Mouse (Mus musculus) left cerebral cortex, adult 18-20 months (tissue): Measurements from ENCODE around the gene Dolpp1. TPM values are rescaled to one million over a fixed set of nuclear protein-coding genes. Genes with fewer than 3 reads are reported as not detected.

Experiments used
- DNase-seq, 2 experiments: peaks; one replicate each; pipeline ENCODE4 v3.0.0; 2021 to 2022; ENCODE audit warnings: low spot score in 2 of 2, mixed read lengths in 1 of 2
- total RNA-seq, 2 experiments: library from RNA; stranded (reverse); gene quantifications; 2 replicates each; pipeline ENCODE4 v1.2.3; 2021

The Dolpp1 gene
- total RNA-seq, 2 experiments from 2014 or later = 24.2 to 27.5 TPM

DNA sequence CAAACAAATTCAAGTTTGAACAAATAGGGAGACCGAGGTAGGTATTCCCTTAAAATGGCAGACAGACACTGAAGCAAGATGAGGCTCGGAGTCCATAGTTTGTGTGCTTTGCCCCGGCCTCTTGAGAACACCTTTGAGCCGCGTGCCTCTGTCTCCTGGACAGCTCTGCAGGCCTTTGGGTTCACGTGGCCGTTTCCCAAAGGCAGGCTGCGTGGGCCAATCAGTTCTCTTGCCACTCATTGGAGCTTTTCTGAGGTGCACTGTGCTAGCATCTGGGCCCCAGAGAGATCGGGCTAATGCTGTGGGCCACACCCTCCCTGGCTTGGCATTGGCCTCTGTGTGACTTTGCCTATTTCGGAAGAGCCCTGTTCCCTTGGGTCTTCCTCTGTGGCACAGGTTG is 16.2 kb upstream of the Dolpp1 start:
- DNase-seq = no peak

DNA sequence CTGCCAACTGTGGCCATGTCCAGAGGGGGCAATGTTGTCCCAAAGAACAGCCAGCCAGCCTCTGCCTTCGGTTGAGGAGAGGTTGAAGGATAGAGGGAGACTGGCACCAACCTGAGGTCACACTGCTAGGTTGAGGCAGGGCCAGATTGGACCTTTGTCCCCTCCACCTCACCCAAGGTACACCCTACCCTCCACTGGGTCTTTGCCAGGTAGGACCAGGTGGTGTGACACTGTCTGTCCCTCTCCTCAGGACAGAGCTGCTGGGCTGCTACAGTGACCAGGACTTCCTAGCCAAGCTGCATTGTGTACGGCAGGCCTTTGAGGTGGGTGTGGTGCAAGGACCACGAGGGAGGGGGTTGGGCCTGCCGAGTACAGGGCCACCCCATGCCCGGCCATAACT is 14.3 kb upstream of the Dolpp1 start:
- no peak for DNase-seq

DNA sequence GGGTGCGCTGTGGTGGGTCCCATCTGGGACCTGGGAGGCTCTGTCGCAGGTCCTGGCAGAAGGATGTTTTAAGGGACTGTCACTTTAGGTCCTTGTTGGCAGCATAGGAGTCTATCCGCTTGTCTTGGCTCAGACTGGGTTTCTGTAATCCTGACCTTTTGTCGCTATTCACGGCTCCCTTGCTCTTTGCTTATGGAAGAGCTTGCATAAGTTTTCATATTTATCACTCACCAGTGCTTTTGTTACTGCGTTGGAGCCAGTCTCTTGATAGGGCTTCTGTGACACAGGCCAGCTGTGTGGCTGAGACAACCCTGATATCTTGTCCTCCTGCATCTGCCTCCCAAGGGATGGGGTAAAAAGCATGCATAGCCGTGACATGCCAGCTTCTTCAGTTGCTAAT is 12.7 kb upstream of the Dolpp1 start:
- no peak for DNase-seq

DNA sequence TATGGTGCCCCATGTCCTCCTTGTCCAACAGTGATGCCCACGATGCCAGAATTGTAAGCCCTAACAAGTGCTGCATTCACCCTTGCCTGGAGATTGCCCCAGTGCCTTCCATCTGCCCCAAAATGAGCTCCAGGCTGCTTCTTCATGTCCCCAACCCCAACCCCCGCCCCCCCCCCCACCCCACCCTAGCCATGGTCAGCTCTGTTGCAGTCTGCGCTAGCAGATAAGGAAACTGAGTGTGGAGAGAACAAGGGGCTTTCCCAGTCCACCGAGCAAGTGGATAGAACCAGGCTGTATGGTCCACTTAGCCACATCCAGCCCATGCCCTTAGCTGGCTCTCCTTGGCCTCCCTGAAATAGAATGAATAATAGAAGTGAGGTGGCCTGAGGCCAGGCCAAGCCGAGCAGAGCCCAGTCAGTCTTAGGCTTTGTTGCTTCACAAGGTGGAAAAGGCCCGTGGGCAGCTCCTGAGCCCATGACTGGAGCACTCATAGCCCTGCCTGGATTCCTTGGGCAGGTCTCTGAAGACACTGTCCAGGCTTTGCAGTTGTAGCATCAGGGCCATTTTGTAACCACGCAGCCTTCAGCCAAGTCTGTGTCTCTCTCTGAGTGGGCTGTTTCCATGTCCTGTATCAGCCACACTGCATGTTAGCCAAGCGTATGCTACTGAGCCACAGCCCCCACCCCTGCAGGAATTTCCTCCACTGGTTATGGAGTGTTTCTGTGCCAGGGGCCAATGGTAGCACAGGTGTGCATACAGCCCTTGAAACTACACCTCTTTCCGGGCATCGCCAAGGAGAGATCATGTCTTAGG is 11.3 kb upstream of the Dolpp1 start:
- DNase-seq = no peak

DNA sequence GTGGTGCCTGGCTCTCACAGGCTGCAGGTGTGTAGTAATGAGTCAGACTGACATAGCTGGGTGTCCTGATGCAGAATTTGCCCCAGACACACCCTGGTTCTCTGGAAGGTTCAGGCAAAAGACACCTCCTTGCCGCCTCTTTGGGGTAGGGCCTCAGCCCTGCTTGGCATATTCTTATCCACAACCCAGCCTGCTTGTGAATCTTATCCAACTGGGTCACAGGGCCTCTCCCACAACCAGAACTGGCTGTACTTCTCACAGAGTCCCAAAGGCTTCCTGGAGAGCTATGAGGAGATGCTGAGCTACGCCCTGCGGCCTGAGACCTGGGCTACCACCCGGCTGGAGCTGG is 10.7 kb upstream of the Dolpp1 start:
- no peak for DNase-seq

DNA sequence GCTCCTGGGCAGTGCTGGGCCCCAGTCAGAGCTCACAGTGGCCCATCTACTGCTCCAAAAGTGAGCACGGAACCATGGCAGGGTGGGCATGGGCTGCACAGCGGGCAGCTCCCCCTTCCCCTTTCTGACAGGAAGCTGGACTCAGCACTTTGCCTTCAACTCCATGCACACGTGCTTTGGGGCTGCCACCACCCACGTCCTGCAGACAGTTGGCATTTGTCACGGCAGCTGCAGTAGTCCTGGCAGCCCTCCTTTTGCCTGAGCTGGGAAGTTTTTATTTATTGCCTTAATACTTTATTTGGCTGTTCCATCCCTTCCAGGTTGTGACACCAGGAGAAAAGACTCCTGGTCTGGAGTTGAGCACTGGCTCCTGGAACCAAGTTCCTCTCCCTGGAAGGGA is 7.2 kb upstream of the Dolpp1 start:
- DNase-seq = no peak

DNA sequence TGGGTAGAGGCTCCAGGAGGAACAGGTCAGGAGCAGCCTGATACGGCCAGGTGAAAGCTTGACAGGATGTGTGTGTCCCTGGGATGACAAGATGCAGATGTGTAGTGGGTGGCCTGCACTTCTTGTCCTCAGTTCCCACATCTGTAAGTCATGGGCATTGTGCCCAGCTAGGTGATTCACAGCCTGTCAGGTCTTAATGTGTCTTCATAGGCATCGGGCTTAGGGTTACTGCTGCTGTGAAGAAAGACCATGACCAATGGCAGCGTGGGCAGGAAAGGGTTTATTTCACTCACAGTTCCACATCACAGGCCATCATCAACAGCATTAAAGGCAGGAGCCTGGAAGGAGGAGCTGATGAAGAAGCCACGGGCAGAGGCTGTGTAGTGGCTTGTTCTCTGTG is 6.5 kb upstream of the Dolpp1 start:
- no peak for DNase-seq

DNA sequence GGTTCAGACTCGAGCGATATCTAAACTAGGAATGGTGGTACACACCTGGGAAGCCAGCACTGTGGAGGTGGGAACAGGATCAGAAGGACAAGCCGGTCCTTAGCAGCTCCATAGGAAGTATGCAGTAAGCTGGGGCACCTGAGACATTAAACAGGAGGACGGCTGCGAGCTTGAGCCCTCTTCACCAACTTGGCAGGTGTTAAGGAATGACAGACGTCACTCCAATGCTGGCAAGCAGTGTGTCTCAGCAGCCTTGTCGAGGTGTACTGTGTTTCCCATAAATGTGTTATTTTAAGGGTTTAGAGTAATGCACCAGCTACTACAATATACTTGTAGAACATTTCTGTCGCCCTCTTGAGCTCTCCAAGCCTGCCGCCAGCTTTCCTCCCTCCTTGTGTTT is 5.1 kb upstream of the Dolpp1 start:
- no peak for DNase-seq

DNA sequence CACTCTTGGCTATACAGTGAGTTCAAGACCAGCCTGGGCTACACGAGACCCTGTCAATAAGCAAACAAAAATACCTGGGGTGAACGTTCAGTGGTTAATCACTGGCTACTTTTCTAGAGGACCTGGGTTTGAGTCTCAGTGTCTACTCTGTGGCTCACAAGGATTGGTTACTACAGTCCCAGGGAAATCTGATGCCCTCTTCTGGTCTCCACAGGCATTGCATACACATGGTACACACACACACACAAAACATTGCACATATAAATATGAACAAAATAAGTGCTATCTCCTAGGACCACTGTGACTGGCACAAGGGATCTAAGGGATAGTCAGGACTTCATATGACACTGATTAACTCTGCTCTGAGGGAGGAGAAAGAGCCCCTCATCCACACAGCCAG is 3.1 kb upstream of the Dolpp1 start:
- no peak for DNase-seq

DNA sequence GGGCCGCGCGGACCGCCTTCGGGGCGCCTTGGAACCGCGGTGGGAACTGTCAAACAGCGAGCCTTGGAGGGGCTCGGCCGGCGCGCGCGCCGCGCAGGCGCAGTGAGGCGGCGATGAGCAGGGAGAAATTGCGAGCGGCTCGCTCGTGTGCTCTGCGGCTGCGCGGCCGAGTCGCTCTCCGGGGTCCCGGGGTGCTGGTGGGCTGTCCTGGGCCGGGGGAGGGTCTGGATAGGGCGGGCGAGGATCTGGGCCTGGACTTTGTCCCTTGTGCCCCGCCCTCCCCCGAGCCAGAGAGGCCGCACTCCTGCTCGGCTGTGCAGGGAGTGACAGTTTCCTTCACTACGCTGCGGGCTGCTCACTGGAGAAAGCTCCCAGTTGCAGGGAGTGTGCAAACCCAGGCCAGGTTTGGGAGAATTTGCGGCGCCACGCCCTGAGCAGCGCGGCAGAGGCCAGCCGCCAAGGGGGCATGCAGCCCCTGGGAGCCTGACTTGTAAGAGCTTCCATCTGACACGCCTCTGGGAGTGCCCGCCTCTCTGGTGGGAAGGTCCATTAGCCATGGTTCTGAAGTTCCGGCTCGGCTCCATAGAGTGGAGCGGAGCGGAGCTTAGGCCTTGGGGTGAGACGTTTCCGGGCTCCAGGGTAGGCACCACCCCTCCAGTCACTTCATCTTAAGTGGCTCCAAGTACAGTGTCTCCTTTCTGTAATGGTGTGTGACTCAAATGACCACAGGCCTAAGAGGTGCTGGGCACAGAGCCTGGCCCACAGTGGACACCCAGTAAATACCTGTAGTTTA is 719 bp downstream of the Dolpp1 start:
- peak; percentile 48 to 70 for DNase-seq

DNA sequence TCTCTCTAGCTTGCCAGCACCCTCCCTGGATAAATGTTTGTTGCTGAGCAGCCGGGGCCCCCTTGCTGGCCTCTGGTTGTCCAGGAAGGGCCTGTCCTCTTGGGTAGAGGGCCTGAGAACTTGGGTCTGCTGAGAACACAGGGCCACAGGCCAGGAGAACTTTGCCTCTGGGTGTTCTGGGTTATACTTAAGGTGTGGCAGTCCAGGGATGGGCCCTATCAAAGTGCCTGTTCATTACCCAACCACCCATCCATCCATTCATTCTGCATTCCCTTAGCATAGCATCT is 1.3 kb downstream of the Dolpp1 start:
- no peak for DNase-seq

DNA sequence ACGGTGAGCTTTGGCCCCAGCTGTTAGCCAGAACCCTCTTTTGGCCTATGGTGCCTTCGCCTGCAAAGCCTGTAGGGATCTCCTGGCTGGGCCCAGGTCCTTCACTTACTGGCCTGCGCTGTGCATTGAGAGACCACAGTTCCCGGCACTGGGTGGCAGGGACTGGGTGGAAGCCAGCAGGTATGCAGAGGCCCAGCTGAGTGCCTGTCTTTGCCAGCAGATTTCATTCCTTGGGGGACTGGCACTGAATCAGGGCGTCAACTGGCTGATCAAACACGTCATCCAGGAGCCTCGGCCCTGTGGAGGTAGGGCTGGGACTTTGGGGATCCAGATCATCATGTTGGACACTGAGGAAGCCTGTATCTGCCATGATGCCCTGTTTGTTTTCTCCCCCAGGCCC is 3.7 kb downstream of the Dolpp1 start:
- DNase-seq = no peak

DNA sequence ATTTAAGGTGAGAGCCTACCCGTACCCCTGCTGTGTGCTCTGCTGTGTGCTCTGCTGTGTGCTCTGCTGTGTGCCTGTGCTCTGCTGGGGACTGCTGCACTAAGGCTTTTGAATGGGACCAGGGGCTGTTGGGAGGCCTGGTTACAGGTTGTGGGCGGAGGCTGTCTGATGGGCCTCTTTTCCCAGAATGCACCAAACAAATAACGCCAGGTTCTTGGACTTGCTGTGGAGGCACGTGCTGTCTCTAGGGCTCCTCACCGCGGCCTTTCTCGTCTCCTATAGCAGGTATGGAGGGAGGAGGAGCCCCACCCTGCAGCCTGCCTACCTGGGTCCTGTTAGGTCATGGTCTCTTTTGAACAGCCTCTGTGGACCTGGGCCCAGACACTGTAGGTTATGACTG is 4.2 kb downstream of the Dolpp1 start:
- DNase-seq = no peak

DNA sequence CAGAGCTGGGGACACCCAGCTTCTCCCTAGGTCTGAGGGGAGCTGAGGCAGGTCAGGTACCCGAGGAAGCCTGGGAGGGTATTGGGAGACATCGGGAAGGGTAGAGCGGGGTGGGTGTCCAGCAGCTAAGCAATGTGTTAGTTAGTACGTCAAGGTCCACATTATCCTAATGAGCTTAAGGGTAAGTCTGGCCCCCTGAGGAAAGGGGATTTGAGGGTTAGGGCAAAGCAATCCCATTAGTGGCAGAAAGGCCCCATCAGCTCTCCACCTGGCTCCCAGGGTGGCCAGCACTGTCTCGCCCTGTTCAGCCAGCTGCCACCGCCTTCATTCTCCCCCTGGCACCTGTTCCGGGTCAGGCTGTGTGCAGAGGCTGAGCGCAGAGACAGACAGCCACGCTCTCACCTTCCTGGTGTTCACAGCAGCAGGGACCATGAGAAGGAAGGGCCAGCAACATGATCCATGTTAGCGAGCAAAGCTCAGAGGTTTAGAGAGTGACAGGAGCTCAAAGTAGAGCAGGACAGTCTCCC is 6.0 kb downstream of the Dolpp1 start:
- no peak for DNase-seq

DNA sequence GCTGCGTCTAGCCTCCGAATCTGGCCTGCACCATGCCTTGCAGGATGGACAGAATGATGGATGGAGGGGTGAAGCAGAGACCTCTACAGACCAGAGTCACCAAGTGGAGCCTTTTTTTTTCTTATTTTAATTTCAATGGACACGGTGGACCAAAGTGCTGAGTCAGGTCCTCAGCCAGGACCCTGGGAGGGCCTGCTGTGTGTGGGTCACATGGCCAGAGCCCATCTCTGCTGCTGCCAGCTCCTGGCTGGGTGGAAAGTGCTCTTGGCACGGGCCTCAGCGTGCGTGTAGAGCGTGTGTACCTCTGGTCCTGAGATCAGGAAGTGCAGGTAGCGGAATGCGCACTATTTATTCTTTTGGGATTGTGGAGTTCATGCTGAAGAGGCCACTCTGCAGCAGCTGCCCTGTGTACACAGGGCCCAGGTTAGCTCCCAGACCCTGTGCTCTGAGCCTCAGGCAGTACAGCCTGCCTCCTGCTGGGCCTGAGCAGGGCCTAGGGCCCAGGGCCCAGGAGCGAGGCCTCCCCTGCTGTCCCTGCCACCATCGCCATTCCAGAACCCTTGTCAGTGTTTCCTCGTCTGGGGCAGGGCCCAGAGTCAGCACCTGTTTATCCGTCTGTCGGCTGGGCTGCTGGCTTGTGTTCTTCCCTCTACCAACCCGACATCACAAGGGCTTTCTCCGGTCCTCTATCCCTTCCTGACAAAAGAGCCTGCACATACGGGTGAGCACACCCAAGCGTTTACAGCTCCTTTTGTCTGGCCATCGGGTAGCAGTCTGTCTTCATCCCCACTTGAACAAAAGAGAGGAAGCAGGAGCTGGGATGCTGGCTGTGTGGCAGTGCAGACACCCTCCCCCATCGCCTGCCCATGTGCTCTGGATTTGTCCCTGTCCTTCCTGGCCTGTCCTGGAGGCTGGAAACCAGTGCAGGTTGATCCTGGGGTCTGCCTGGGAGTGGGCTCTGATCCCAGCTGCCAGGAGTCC is 7.4 kb downstream of the Dolpp1 start:
- DNase-seq = no peak

DNA sequence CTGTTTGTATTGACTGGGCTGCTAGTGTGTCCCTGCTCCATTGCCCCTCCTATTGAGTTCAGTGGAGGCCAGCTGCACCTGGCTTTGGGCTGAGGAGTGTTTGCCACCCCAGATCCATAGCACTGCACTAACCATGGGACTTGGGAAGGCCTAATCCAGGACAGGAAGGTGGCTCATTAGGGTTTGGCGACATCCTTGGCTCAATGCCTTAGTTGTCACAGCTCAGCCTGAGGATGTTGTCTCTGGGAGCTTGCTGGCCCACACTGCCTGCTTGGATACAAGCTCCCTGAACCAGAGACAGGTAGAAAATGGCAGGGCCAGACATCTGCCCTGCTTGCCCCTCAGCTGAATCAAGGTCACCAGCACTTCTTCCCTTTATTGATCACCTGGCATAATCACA is 9.5 kb downstream of the Dolpp1 start:
- DNase-seq = no peak

DNA sequence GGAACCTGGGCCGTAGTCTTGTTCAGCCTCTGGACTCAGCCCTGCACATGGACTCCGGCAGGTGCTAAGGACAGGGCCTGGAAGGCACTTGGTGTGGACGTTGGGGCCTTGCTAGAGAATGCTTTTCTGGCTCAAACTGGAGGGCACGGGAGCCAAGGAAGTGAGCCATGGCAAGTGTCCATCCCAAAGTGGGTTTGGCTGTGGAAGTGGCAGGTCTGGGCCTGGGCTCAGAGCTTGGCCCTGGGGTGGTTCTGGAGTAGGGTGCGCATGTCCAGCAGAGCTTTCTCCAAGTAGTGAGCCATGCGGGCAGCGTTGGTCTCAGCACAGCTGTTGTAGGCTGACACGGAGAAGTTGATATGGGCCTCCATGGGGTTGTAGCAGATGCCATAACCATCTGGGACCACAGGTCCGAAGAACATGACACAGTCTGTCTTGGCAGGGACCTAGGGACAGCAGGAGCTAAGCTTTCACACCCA is 10.3 kb downstream of the Dolpp1 start:
- no peak for DNase-seq

DNA sequence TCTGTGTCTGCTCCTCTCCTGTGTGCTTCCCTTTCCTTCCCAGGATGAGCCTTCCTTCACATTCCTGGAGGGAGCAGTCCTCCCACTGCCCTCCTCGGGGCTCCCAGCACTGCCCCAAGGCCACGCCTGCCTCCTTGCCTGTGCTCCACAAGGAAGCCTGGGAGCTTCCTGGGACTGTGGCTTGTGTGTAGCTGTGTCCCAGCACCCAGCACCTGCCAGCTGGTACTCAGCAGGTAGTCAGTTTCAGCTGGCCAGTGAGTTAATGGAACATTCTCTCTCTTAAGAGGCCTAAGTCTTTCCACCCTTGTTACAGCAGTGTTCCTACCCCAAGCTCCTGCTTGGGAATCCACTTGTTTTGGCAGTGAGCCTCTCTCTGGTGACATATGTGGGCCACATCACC is 10.8 kb downstream of the Dolpp1 start:
- DNase-seq = no peak

DNA sequence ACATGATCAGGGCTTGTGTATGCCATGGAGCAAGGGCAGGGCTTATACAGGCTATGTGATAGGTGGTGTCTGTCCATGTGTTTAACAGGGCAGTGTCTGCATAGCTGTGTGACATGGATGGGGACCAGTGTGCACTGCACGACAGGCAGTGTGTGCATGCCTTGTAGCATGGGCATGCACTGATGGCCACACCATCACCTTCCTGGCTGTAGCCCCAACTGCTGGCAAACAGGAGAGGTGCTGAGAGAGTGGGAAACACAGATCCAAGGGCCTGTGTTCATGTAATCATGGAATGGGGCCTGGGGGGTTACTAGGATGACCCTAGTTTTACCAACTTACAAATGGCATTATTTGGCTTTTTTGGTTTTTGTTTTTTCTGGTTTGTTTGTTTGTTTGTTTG is 11.8 kb downstream of the Dolpp1 start:
- no peak for DNase-seq

DNA sequence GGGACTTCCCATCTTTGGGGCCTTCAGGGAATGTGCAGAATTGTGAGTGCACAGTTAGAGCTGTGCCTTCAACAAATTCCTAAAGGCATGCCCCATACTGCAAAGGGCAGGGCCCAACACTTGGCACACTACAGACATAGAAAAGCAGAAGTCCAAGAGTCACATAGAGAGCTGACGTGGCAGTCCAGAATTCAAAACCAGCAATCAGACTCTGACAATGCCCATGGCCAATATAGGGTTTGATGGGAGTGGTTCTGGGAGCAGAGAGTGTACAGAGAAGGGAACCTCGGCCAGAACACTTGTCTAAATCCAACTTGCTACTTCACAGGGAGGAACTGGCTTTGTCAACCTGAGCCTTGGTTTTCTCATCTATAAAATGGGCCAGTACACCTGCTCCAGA is 15.2 kb downstream of the Dolpp1 start:
- DNase-seq = no peak

DNA sequence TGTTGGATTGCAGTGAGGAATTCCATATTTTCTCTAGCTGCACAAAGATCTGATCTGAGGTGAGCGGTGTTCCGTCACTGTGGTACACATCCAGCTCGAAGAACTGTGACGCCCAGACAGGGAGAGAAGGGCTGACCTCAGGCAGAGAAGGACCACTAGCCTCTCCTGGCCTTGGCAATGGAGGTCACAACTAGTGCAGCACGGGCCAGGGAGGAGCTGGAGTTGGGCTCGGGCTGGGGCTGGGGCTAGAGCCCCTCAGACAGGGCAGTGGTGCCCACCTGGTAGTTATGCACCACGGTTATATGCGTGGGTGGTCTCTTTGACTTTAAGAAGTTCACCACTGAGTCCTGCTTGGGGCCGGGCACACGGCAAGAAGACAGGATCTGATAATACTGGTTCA is 15.7 kb downstream of the Dolpp1 start:
- no peak for DNase-seq
